9 mouse cellular contexts compared by ENCODE assay signal in genomic region chr10:127956168-127956816, GRCm38 (mm10). TPM values are rescaled to one million over a fixed set of nuclear protein-coding genes. Genes with fewer than 3 reads are reported as not detected.
DNase-seq lines count a peak whose midpoint lies in the region; ATAC-seq and TF ChIP-seq lines count a peak whose summit lies in the region.
"Had no signal": no experiment of that assay in that cellular context is flagged by ENCODE, and none has a peak within 500 bp of the region (broad histone marks: within the 10 kb centered on the region; RNA-seq: fewer than 3 reads in every experiment).

No protein-coding gene starts in this region.

- intact Hi-C loops in heart, adult 2 months (cut with DNase I) = loop anchor here (1.0 to 10.0 kb wide), 2 partner anchors 52 to 229 kb away; partner anchors contain the start of gene Rbms2

- peak; percentile 86 for TF ChIP-seq CTCF in heart, adult 2 months (IDR thresholded peaks at IDR 0.05)
- peak; percentile 84 for TF ChIP-seq CTCF in intestine, postnatal 0 days (IDR thresholded peaks at IDR 0.05; ENCODE audit: low read depth)

- no peak for ATAC-seq in heart, embryonic 12.5 days (ENCODE audit: insufficient number of reproducible peaks, low FRiP score)
- ATAC-seq in intestine, postnatal 0 days = 0 out of 2 replicates have a peak, but pooled peaks have one; percentile 29
- peak; percentile 50; the same call in 1 of the 2 replicates for ATAC-seq in stomach, embryonic 16.5 days (ENCODE audit: insufficient read depth, low FRiP score)

- no peak overlapping the region for H3K4me2 ChIP-seq in heart, embryonic 12.5 days
- H3K4me2 ChIP-seq in intestine, postnatal 0 days (replicated peaks; ENCODE audit: low read depth) = no peak overlapping the region
- H3K4me2 ChIP-seq in stomach, embryonic 16.5 days (ENCODE audit: low read depth, low read length) = no peak overlapping the region

- no peak overlapping the region for H3K4me3 ChIP-seq in heart, adult 2 months
- H3K4me3 ChIP-seq in heart, embryonic 12.5 days = no peak overlapping the region
- no peak overlapping the region for H3K4me3 ChIP-seq in intestine, postnatal 0 days (ENCODE audit: low read depth, low read length)
- no peak overlapping the region for H3K4me3 ChIP-seq in limb, embryonic 10.5 days
- no peak overlapping the region for H3K4me3 ChIP-seq in stomach, embryonic 16.5 days (replicated peaks; ENCODE audit: low read length)
- H3K4me3 ChIP-seq: myocyte had no signal

- 54% methylated on average over 16 of the region's 16 CpGs for WGBS in heart, adult 2 months
- 45% methylated on average over 16 of the region's 16 CpGs for WGBS in heart, embryonic 12.5 days
- 52% methylated on average over 16 of the region's 16 CpGs for WGBS in intestine, postnatal 0 days
- 61% methylated on average over 16 of the region's 16 CpGs for WGBS in limb, embryonic 10.5 days
- 49% methylated on average over 16 of the region's 16 CpGs for WGBS in stomach, embryonic 16.5 days

- TF ChIP-seq EP300 in heart, adult 2 months (IDR thresholded peaks at IDR 0.05; ENCODE audit: insufficient read depth, low read depth, low read length) = no peak

- no peaks in the 10 kb centered on the region for H3K27me3 ChIP-seq in heart, adult 2 months (ENCODE audit: control insufficient read depth, insufficient read depth, low read length)
- no peaks in the 10 kb centered on the region for H3K27me3 ChIP-seq in heart, embryonic 12.5 days (replicated peaks)
- H3K27me3 ChIP-seq in intestine, postnatal 0 days (replicated peaks; ENCODE audit: control insufficient read depth, insufficient read depth, low read length) = no peaks in the 10 kb centered on the region
- no peaks in the 10 kb centered on the region for H3K27me3 ChIP-seq in limb, embryonic 10.5 days (ENCODE audit: low read depth, poor library complexity, severe bottlenecking)
- H3K27me3 ChIP-seq in stomach, embryonic 16.5 days (ENCODE audit: control insufficient read depth, insufficient read depth, low read length) = no peaks in the 10 kb centered on the region

- peaks cover under 1% of the 10 kb centered on the region; the same call in 1 of the 2 replicates for H3K4me1 ChIP-seq in heart, adult 2 months (ENCODE audit: control insufficient read depth, insufficient read depth, low read length)
- no peaks in the 10 kb centered on the region for H3K4me1 ChIP-seq in heart, embryonic 12.5 days (replicated peaks)
- no peaks in the 10 kb centered on the region for H3K4me1 ChIP-seq in intestine, postnatal 0 days (replicated peaks; ENCODE audit: control insufficient read depth, insufficient read depth, low read length)
- H3K4me1 ChIP-seq in limb, embryonic 10.5 days = 0 out of 2 replicates have a peak, but pooled peaks cover 3% of the 10 kb centered on the region
- H3K4me1 ChIP-seq in stomach, embryonic 16.5 days (ENCODE audit: control insufficient read depth, insufficient read depth, low read length) = no peaks in the 10 kb centered on the region

- H3K79me2 ChIP-seq in heart, adult 2 months (replicated peaks; ENCODE audit: control insufficient read depth, insufficient read depth, low read length) = no peaks in the 10 kb centered on the region

- no peaks in the 10 kb centered on the region for H3K36me3 ChIP-seq in heart, adult 2 months (ENCODE audit: control insufficient read depth, insufficient read depth, low read length)
- no peaks in the 10 kb centered on the region for H3K36me3 ChIP-seq in heart, embryonic 12.5 days
- H3K36me3 ChIP-seq in intestine, postnatal 0 days (ENCODE audit: control insufficient read depth, insufficient read depth) = no peaks in the 10 kb centered on the region
- no peaks in the 10 kb centered on the region for H3K36me3 ChIP-seq in limb, embryonic 10.5 days
- H3K36me3 ChIP-seq in stomach, embryonic 16.5 days (ENCODE audit: control insufficient read depth, insufficient read depth, low read length) = no peaks in the 10 kb centered on the region

- no peak overlapping the region for H3K9ac ChIP-seq in heart, adult 2 months (ENCODE audit: low read depth, low read length)
- no peak overlapping the region for H3K9ac ChIP-seq in heart, embryonic 12.5 days
- H3K9ac ChIP-seq in intestine, postnatal 0 days (ENCODE audit: low read depth, low read length) = no peak overlapping the region
- no peak overlapping the region for H3K9ac ChIP-seq in stomach, embryonic 16.5 days (ENCODE audit: low read length)

- DNase-seq in heart, adult 2 months = peak; percentile 64 to 76
- DNase-seq in c-Kit-negative CD71-positive TER-119-positive erythroid progenitor cells, embryonic 14.5 days (ENCODE audit: low read depth, low spot score) = peak; percentile 57
- DNase-seq in forelimb bud, embryonic 11.5 days (ENCODE audit: low read depth, low spot score) = peak; percentile 71
- peak; percentile 85 for DNase-seq in limb, embryonic 10.5 days (ENCODE audit: low spot score)
- peak; percentile 75 for DNase-seq in naive thymus-derived CD4-positive, alpha-beta T cell, adult 2 months (ENCODE audit: low read depth)

- H3K9me3 ChIP-seq in heart, embryonic 12.5 days (replicated peaks) = no peaks in the 10 kb centered on the region
- no peaks in the 10 kb centered on the region for H3K9me3 ChIP-seq in intestine, postnatal 0 days (ENCODE audit: control insufficient read depth)
- no peaks in the 10 kb centered on the region for H3K9me3 ChIP-seq in limb, embryonic 10.5 days (replicated peaks)
- no peaks in the 10 kb centered on the region for H3K9me3 ChIP-seq in stomach, embryonic 16.5 days (replicated peaks; ENCODE audit: control insufficient read depth, low read length)

- H3K27ac ChIP-seq in heart, adult 2 months = no peak overlapping the region
- H3K27ac ChIP-seq in heart, embryonic 12.5 days (ENCODE audit: poor library complexity, severe bottlenecking) = no peak overlapping the region
- H3K27ac ChIP-seq in intestine, postnatal 0 days (ENCODE audit: low read depth, low read length) = peak overlapping the region; percentile 7; the same call in 1 of the 2 replicates
- no peak overlapping the region for H3K27ac ChIP-seq in limb, embryonic 10.5 days
- H3K27ac ChIP-seq in stomach, embryonic 16.5 days (ENCODE audit: low read length) = no peak overlapping the region

- no peak for TF ChIP-seq POLR2A in heart, adult 2 months (IDR thresholded peaks at IDR 0.05; ENCODE audit: insufficient read depth, low read depth, low read length)

RNA-seq across cellular contexts. Expression of gene Hsd17b6, which starts 51.1 kb away (rescaled TPM):
- total RNA-seq in heart, adult 2 months (2021) = not detected
- polyA plus RNA-seq in heart, adult 2 months (2012; rRNA removed) = not detected in 2 replicates
- polyA plus RNA-seq in heart, embryonic 12.5 days (2016; fragmentation: Nextera tagmentation; extraction: Ambion mirVana) = not detected in 2 replicates
- 0.74 and 0.86 TPM in 2 replicates for polyA plus RNA-seq in intestine, postnatal 0 days (2015; fragmentation: Nextera tagmentation; extraction: Ambion mirVana)
- polyA plus RNA-seq in limb, embryonic 10.5 days (2016; fragmentation: Nextera tagmentation; extraction: Ambion mirVana) = not detected in 2 replicates
- polyA plus RNA-seq in stomach, embryonic 16.5 days (2015; fragmentation: Nextera tagmentation; extraction: Ambion mirVana) = not detected in 2 replicates
- polyA plus RNA-seq: myocyte had no signal

RNA-seq across cellular contexts. Expression of gene Sdr9c7, which starts 58.0 kb away (rescaled TPM):
- not detected for total RNA-seq in heart, adult 2 months (2021)
- polyA plus RNA-seq in heart, adult 2 months (2012; rRNA removed) = not detected in 2 replicates
- polyA plus RNA-seq in heart, embryonic 12.5 days (2016; fragmentation: Nextera tagmentation; extraction: Ambion mirVana) = not detected in 2 replicates
- 0.09 TPM in 1 of 2 replicates, not detected in the other for polyA plus RNA-seq in intestine, postnatal 0 days (2015; fragmentation: Nextera tagmentation; extraction: Ambion mirVana)
- not detected in 2 replicates for polyA plus RNA-seq in limb, embryonic 10.5 days (2016; fragmentation: Nextera tagmentation; extraction: Ambion mirVana)
- polyA plus RNA-seq in stomach, embryonic 16.5 days (2015; fragmentation: Nextera tagmentation; extraction: Ambion mirVana) = 4.4 and 12.2 TPM in 2 replicates
- polyA plus RNA-seq: myocyte had no signal

RNA-seq across cellular contexts. Expression of gene Prim1, which starts 58.7 kb away (rescaled TPM):
- total RNA-seq in heart, adult 2 months (2021) = 1 to 10 TPM; 1.7 TPM
- 1.2 and 2.0 TPM in 2 replicates for polyA plus RNA-seq in heart, adult 2 months (2012; rRNA removed)
- 50.0 and 50.6 TPM in 2 replicates for polyA plus RNA-seq in heart, embryonic 12.5 days (2016; fragmentation: Nextera tagmentation; extraction: Ambion mirVana)
- polyA plus RNA-seq in intestine, postnatal 0 days (2015; fragmentation: Nextera tagmentation; extraction: Ambion mirVana) = 18.7 and 22.1 TPM in 2 replicates
- polyA plus RNA-seq in limb, embryonic 10.5 days (2016; fragmentation: Nextera tagmentation; extraction: Ambion mirVana) = 99.0 and 109 TPM in 2 replicates
- 64.6 and 68.4 TPM in 2 replicates for polyA plus RNA-seq in stomach, embryonic 16.5 days (2015; fragmentation: Nextera tagmentation; extraction: Ambion mirVana)
